Mouse (Mus musculus) forebrain, embryonic 11.5 days (tissue): ENCODE results near the gene Secisbp2l. TPM values are rescaled to one million over a fixed set of nuclear protein-coding genes. Genes with fewer than 3 reads are reported as not detected.

ENCODE experiments used
- polyA plus RNA-seq: library from polyadenylated mRNA; unstranded; fragments of >200 nt; fragmentation: Nextera tagmentation; extraction: Ambion mirVana; gene quantifications from 2 replicates; pipeline ENCODE4 v1.2.1, GENCODE M21; 2014

Secisbp2l gene
- polyA plus RNA-seq, 1 experiment from 2014 or later, result 28.6 TPM

Other genes starting within 250 kb of the Secisbp2l start
- 12.8 and 13.1 TPM in 2 replicates for gene Cep152, start 157.8 kb downstream of the Secisbp2l start, polyA plus RNA-seq
- 252 TPM in 2 replicates for gene Eid1, start 109.8 kb downstream of the Secisbp2l start, polyA plus RNA-seq
- gene Shc4, start 58.7 kb downstream of the Secisbp2l start, polyA plus RNA-seq, result 1.3 TPM in 2 replicates
- 28.8 and 29.3 TPM in 2 replicates for gene Galk2, start 76.2 kb upstream of the Secisbp2l start, polyA plus RNA-seq
- 99.8 and 102 TPM in 2 replicates for gene Cops2, start 76.3 kb upstream of the Secisbp2l start, polyA plus RNA-seq